Mouse (Mus musculus): ENCODE results near the gene Srebf2. TPM values are rescaled to one million over a fixed set of nuclear protein-coding genes. Genes with fewer than 3 reads are reported as not detected.
A peak's percentile ranks its signal among the peaks of the same experiment; 100 is the strongest.

The Srebf2 gene
- polyA plus RNA-seq, 1 experiment from 2014 or later = 114 TPM

GRCm38 (mm10) chr15:82218778-82219666 lies 72.0 kb downstream of the Srebf2 start:
- Histone ChIP-seq H3K4me3 (ENCODE audit: low read depth, low read length) (no peak overlapping the region), H3K27ac (ENCODE audit: low read depth) (no peak overlapping the region), H3K4me2 (no peak overlapping the region), H3K4me1 (ENCODE audit: insufficient read depth) (no peaks in the 10 kb centered on the region), H3K36me3 (ENCODE audit: insufficient read depth) (no peaks in the 10 kb centered on the region), H3K9me3 (ENCODE audit: low read depth, low read length) (no peaks in the 10 kb centered on the region), H3K9ac (no peak overlapping the region), H3K27me3 (ENCODE audit: insufficient read depth, low read length) (peaks cover 50% of the 10 kb centered on the region)
- WGBS = 74% methylated on average over 26 of the region's 26 CpGs
- ATAC-seq (ENCODE audit: insufficient read depth) (no peak), DNase-seq (no peak)
- no peak for TF ChIP-seq CTCF (IDR thresholded peaks at IDR 0.05; ENCODE audit: low read depth)

- no peak for ATAC-seq (ENCODE audit: insufficient read depth)
- Histone ChIP-seq H3K27ac (ENCODE audit: low read depth) (no peak overlapping the region), H3K4me3 (ENCODE audit: low read depth, low read length) (no peak overlapping the region), H3K9me3 (ENCODE audit: low read depth, low read length) (no peaks in the 10 kb centered on the region), H3K27me3 (ENCODE audit: insufficient read depth, low read length) (peaks cover 50% of the 10 kb centered on the region), H3K9ac (no peak overlapping the region), H3K36me3 (ENCODE audit: insufficient read depth) (no peaks in the 10 kb centered on the region), H3K4me1 (ENCODE audit: insufficient read depth) (peaks cover 4% of the 10 kb centered on the region; the same call in 1 of the 2 replicates), H3K4me2 (no peak overlapping the region)
- TF ChIP-seq CTCF (IDR thresholded peaks at IDR 0.05; ENCODE audit: low read depth) = no peak
- no peak for DNase-seq
- 63% methylated on average over 12 of the region's 12 CpGs for WGBS
Measured at GRCm38 (mm10) chr15:82220003-82220675, 73.2 kb downstream of the Srebf2 start.

GRCm38 (mm10) chr15:82221104-82221860 lies 74.3 kb downstream of the Srebf2 start:
- WGBS = 68% methylated on average over 14 of the region's 14 CpGs
- ATAC-seq (ENCODE audit: insufficient read depth) (no peak), DNase-seq (no peak)
- Histone ChIP-seq H3K36me3 (ENCODE audit: insufficient read depth) (no peaks in the 10 kb centered on the region), H3K4me2 (no peak overlapping the region), H3K9me3 (ENCODE audit: low read depth, low read length) (no peaks in the 10 kb centered on the region), H3K27ac (ENCODE audit: low read depth) (no peak overlapping the region), H3K4me3 (ENCODE audit: low read depth, low read length) (no peak overlapping the region), H3K27me3 (ENCODE audit: insufficient read depth, low read length) (peaks cover 42% of the 10 kb centered on the region), H3K4me1 (ENCODE audit: insufficient read depth) (peaks cover 4% of the 10 kb centered on the region; the same call in 1 of the 2 replicates), H3K9ac (no peak overlapping the region)
- no peak for TF ChIP-seq CTCF (IDR thresholded peaks at IDR 0.05; ENCODE audit: low read depth)

GRCm38 (mm10) chr15:82223251-82223650 lies 76.3 kb downstream of the Srebf2 start:
- H3K27me3 ChIP-seq (ENCODE audit: insufficient read depth, low read length) = peaks cover 31% of the 10 kb centered on the region
- peaks cover 4% of the 10 kb centered on the region; the same call in 1 of the 2 replicates for H3K4me1 ChIP-seq (ENCODE audit: insufficient read depth)
- ATAC-seq (ENCODE audit: insufficient read depth) (no peak), DNase-seq (no peak)
- no peak overlapping the region for H3K27ac ChIP-seq (ENCODE audit: low read depth)
- no peaks in the 10 kb centered on the region for H3K36me3 ChIP-seq (ENCODE audit: insufficient read depth)
- WGBS = 18% methylated on average over 7 of the region's 7 CpGs
- H3K9ac ChIP-seq = no peak overlapping the region
- no peak for TF ChIP-seq CTCF (IDR thresholded peaks at IDR 0.05; ENCODE audit: low read depth)
- H3K4me2 ChIP-seq = no peak overlapping the region
- no peak overlapping the region for H3K4me3 ChIP-seq (ENCODE audit: low read depth, low read length)
- H3K9me3 ChIP-seq (ENCODE audit: low read depth, low read length) = no peaks in the 10 kb centered on the region

GRCm38 (mm10) chr15:82223657-82224601 lies 76.9 kb downstream of the Srebf2 start, which contains the start of gene Tnfrsf13c:
Gene Tnfrsf13c, minus strand, starts transcription at chr15:82224369.
- Histone ChIP-seq H3K27ac (ENCODE audit: low read depth) (no peak within 1 kb of the TSS), H3K4me3 (ENCODE audit: low read depth, low read length) (peak within 1 kb of the TSS; percentile 30), H3K4me1 (ENCODE audit: insufficient read depth) (peaks cover 4% of the 10 kb centered on the region; the same call in 1 of the 2 replicates), H3K4me2 (peak within 1 kb of the TSS; percentile 65), H3K9ac (no peak within 1 kb of the TSS), H3K36me3 (ENCODE audit: insufficient read depth) (no peaks in the 10 kb centered on the region), H3K27me3 (ENCODE audit: insufficient read depth, low read length) (peaks cover 31% of the 10 kb centered on the region), H3K9me3 (ENCODE audit: low read depth, low read length) (no peaks in the 10 kb centered on the region)
- TF ChIP-seq CTCF (IDR thresholded peaks at IDR 0.05; ENCODE audit: low read depth) = no peak
- peak; percentile 64 for DNase-seq
- 2% methylated on average over 43 of the region's 44 CpGs for WGBS
- peak; percentile 59; the same call in 1 of the 2 replicates for ATAC-seq (ENCODE audit: insufficient read depth)
